Mouse (Mus musculus): ENCODE measurements around the gene Pvalb.
A peak's percentile ranks its signal among the peaks of the same experiment; 100 is the strongest.

GRCm38 (mm10) chr15:78173972-78174886 lies 32.0 kb downstream of the Pvalb start, which contains the start of gene Ift27:
- TF ChIP-seq POLR2A (IDR thresholded peaks at IDR 0.05; ENCODE audit: borderline replicate concordance, extremely low read depth, insufficient read depth, insufficient read length, poor library complexity, severe bottlenecking), result peak; percentile 71; the same call in 1 of the 2 replicates
- TF ChIP-seq CTCF (IDR thresholded peaks at IDR 0.05; ENCODE audit: borderline replicate concordance, extremely low read depth, insufficient read depth, insufficient read length), result no peak
